7 mouse cellular contexts compared by ENCODE assay signal in genomic region chr10:93051016-93051726, GRCm38 (mm10). TPM values are rescaled to one million over a fixed set of nuclear protein-coding genes. Genes with fewer than 3 reads are reported as not detected.
DNase-seq lines count a peak whose midpoint lies in the region; ATAC-seq lines count a peak whose summit lies in the region.

No protein-coding gene starts in this region.

- H3K4me2 ChIP-seq in embryonic facial prominence, embryonic 12.5 days (replicated peaks), result peak overlapping the region; percentile 34
- no peak overlapping the region for H3K4me2 ChIP-seq in limb, embryonic 11.5 days (ENCODE audit: low read depth, severe bottlenecking)
- peak overlapping the region; percentile 48 for H3K4me2 ChIP-seq in midbrain, embryonic 14.5 days (ENCODE audit: low read length)

- H3K9ac ChIP-seq in embryonic facial prominence, embryonic 12.5 days, result no peak overlapping the region
- H3K9ac ChIP-seq in limb, embryonic 11.5 days (ENCODE audit: low read length), result no peak overlapping the region
- H3K9ac ChIP-seq in midbrain, embryonic 14.5 days (replicated peaks; ENCODE audit: low read length), result no peak overlapping the region

- no peaks in the 10 kb centered on the region for H3K4me1 ChIP-seq in embryonic facial prominence, embryonic 12.5 days
- H3K4me1 ChIP-seq in limb, embryonic 11.5 days (ENCODE audit: control insufficient read depth, insufficient read depth, low read length), result no peaks in the 10 kb centered on the region
- no peaks in the 10 kb centered on the region for H3K4me1 ChIP-seq in midbrain, embryonic 14.5 days (ENCODE audit: control insufficient read depth, insufficient read depth, low read length)

- WGBS in embryonic facial prominence, embryonic 12.5 days, result 36% methylated on average over 13 of the region's 13 CpGs
- WGBS in limb, embryonic 11.5 days, result 38% methylated on average over 13 of the region's 13 CpGs
- 34% methylated on average over 13 of the region's 13 CpGs for WGBS in midbrain, embryonic 14.5 days

- no peaks in the 10 kb centered on the region for H3K36me3 ChIP-seq in embryonic facial prominence, embryonic 12.5 days
- no peaks in the 10 kb centered on the region for H3K36me3 ChIP-seq in limb, embryonic 11.5 days (ENCODE audit: control insufficient read depth, insufficient read depth, low read length)
- no peaks in the 10 kb centered on the region for H3K36me3 ChIP-seq in midbrain, embryonic 14.5 days (ENCODE audit: control insufficient read depth, insufficient read depth, low read length)

- H3K9me3 ChIP-seq in embryonic facial prominence, embryonic 12.5 days, result no peaks in the 10 kb centered on the region
- no peaks in the 10 kb centered on the region for H3K9me3 ChIP-seq in limb, embryonic 11.5 days (ENCODE audit: control insufficient read depth, low read length)
- no peaks in the 10 kb centered on the region for H3K9me3 ChIP-seq in midbrain, embryonic 14.5 days (ENCODE audit: control insufficient read depth, low read length)

- H3K27me3 ChIP-seq in embryonic facial prominence, embryonic 12.5 days, result no peaks in the 10 kb centered on the region
- H3K27me3 ChIP-seq in limb, embryonic 11.5 days (ENCODE audit: control insufficient read depth, insufficient read depth, low read length), result no peaks in the 10 kb centered on the region
- H3K27me3 ChIP-seq in midbrain, embryonic 14.5 days (ENCODE audit: control insufficient read depth, insufficient read depth, low read length), result no peaks in the 10 kb centered on the region

- 0 out of 2 replicates have a peak overlapping the region, but pooled peaks have one; percentile 20 for H3K4me3 ChIP-seq in embryonic facial prominence, embryonic 12.5 days
- H3K4me3 ChIP-seq in limb, embryonic 11.5 days (ENCODE audit: low read depth, low read length), result no peak overlapping the region
- peak overlapping the region; percentile 19; the same call in 1 of the 2 replicates for H3K4me3 ChIP-seq in midbrain, embryonic 14.5 days (replicated peaks; ENCODE audit: low read depth, low read length)

- DNase-seq in adrenal gland, postnatal 25 days, result peak; percentile 76
- peak; percentile 79 to 88 for DNase-seq in heart, adult 18-20 months
- DNase-seq in kidney, adult 18-20 months, result peak; percentile 84
- peak; percentile 90 for DNase-seq in limb, embryonic 11.5 days (ENCODE audit: low spot score)
- peak; percentile 95 for DNase-seq in midbrain, embryonic 14.5 days
- DNase-seq in spleen, postnatal 10 days (ENCODE audit: low spot score in 2 of 2), result peak; percentile 63 to 87

- no peak overlapping the region for H3K27ac ChIP-seq in embryonic facial prominence, embryonic 12.5 days
- no peak overlapping the region for H3K27ac ChIP-seq in limb, embryonic 11.5 days (replicated peaks; ENCODE audit: low read depth, low read length)
- H3K27ac ChIP-seq in midbrain, embryonic 14.5 days (replicated peaks; ENCODE audit: low read depth, low read length), result no peak overlapping the region

- no peak for ATAC-seq in embryonic facial prominence, embryonic 12.5 days (ENCODE audit: insufficient number of reproducible peaks, insufficient read depth, low FRiP score, low TSS enrichment)
- ATAC-seq in limb, embryonic 11.5 days (ENCODE audit: insufficient number of reproducible peaks, low FRiP score, low TSS enrichment, low read depth), result no peak; the same call in 1 of the 2 replicates
- ATAC-seq in midbrain, embryonic 14.5 days (ENCODE audit: low FRiP score, low TSS enrichment), result no peak

RNA-seq across cellular contexts. Expression of gene Cfap54, which starts 30.2 kb away (rescaled TPM):
- 4.8 and 6.5 TPM in 2 replicates for total RNA-seq in adrenal gland, postnatal 25 days (2021)
- polyA plus RNA-seq in embryonic facial prominence, embryonic 12.5 days (2016; fragmentation: Nextera tagmentation; extraction: Ambion mirVana), result 0.28 and 0.41 TPM in 2 replicates
- total RNA-seq in heart, adult 18-20 months (2021), result 1 to 10 TPM in 1 of 2 experiments, under 1 TPM in 1; 0.57 to 1.5 TPM
- polyA plus RNA-seq in limb, embryonic 11.5 days (2014; fragmentation: Nextera tagmentation; extraction: Ambion mirVana), result 0.07 and 0.21 TPM in 2 replicates
- polyA plus RNA-seq in midbrain, embryonic 14.5 days (2014; fragmentation: Nextera tagmentation; extraction: Ambion mirVana), result 2.7 TPM in 2 replicates
